Mouse (Mus musculus): ENCODE measurements around the gene Gm38431. TPM values are rescaled to one million over a fixed set of nuclear protein-coding genes. Genes with fewer than 3 reads are reported as not detected.

The Gm38431 gene
- polyA plus RNA-seq, 2 experiments, result 0.91 to 2.4 TPM

- Histone ChIP-seq H3K4me1 (replicated peaks; ENCODE audit: control insufficient read depth in 2 of 2, insufficient read depth in 2 of 2, low read length in 1 of 2) (peaks cover 19 to 26% of the 10 kb centered on the region in 2 experiments), H3K9ac (replicated peaks) (no peak overlapping the region), H3K4me3 (ENCODE audit: insufficient read depth in 1 of 2, low read depth in 2 of 2, low read length in 2 of 2) (no peak overlapping the region), H3K27me3 (ENCODE audit: control insufficient read depth, insufficient read depth, low read length) (no peaks in the 10 kb centered on the region), H3K36me3 (replicated peaks; ENCODE audit: control insufficient read depth, insufficient read depth, low read depth) (no peaks in the 10 kb centered on the region), H3K4me2 (ENCODE audit: low read depth) (no peak overlapping the region), H3K27ac (no peak overlapping the region), H3K9me3 (ENCODE audit: control insufficient read depth, low read length) (no peaks in the 10 kb centered on the region)
- 62% methylated on average over 23 of the region's 23 CpGs for WGBS (ENCODE audit: insufficient replicate concordance)
- DNase-seq (ENCODE audit: low read depth in 3 of 3, low spot score in 3 of 3) (no peak), ATAC-seq (ENCODE audit: insufficient read depth) (no peak)
- TF ChIP-seq CTCF (IDR thresholded peaks at IDR 0.05; ENCODE audit: low read depth) (no peak), EP300 (IDR thresholded peaks at IDR 0.05; ENCODE audit: low read depth) (no peak)
Observed at GRCm38 (mm10) chr9:21107607-21108237, 15.9 kb upstream of the Gm38431 start.

- peak; percentile 86 for ATAC-seq (ENCODE audit: insufficient read depth)
Observed at GRCm38 (mm10) chr9:21105760-21106564, 14.2 kb upstream of the Gm38431 start.

GRCm38 (mm10) chr9:21104814-21105213 lies 13.0 kb upstream of the Gm38431 start:
- H3K9ac ChIP-seq (replicated peaks), result no peak overlapping the region
- no peak overlapping the region; the same call in 1 of the 2 replicates for H3K27ac ChIP-seq
- no peak overlapping the region for H3K4me3 ChIP-seq (ENCODE audit: insufficient read depth in 1 of 2, low read depth in 2 of 2, low read length in 2 of 2)
- no peak overlapping the region for H3K4me2 ChIP-seq (ENCODE audit: low read depth)
- H3K36me3 ChIP-seq (replicated peaks; ENCODE audit: control insufficient read depth, insufficient read depth, low read depth), result no peaks in the 10 kb centered on the region
- TF ChIP-seq CTCF (IDR thresholded peaks at IDR 0.05; ENCODE audit: low read depth) (no peak), EP300 (IDR thresholded peaks at IDR 0.05; ENCODE audit: low read depth) (no peak)
- H3K4me1 ChIP-seq (replicated peaks; ENCODE audit: control insufficient read depth in 2 of 2, insufficient read depth in 2 of 2, low read length in 1 of 2), result peaks cover 19 to 32% of the 10 kb centered on the region in 2 experiments
- DNase-seq (ENCODE audit: low read depth in 3 of 3, low spot score in 3 of 3), result no peak
- 90% methylated on average over 6 of the region's 6 CpGs for WGBS (ENCODE audit: insufficient replicate concordance)
- no peaks in the 10 kb centered on the region for H3K27me3 ChIP-seq (ENCODE audit: control insufficient read depth, insufficient read depth, low read length)
- H3K9me3 ChIP-seq (ENCODE audit: control insufficient read depth, low read length), result no peaks in the 10 kb centered on the region
- no peak for ATAC-seq (ENCODE audit: insufficient read depth)

More at GRCm38 (mm10) chr9:21105760-21106564, 14.2 kb upstream of the Gm38431 start:
- Histone ChIP-seq H3K27ac (peak overlapping the region; percentile 87), H3K9ac (replicated peaks) (peak overlapping the region; percentile 48), H3K9me3 (ENCODE audit: control insufficient read depth, low read length) (no peaks in the 10 kb centered on the region), H3K4me2 (ENCODE audit: low read depth) (peak overlapping the region; percentile 35), H3K27me3 (ENCODE audit: control insufficient read depth, insufficient read depth, low read length) (no peaks in the 10 kb centered on the region), H3K4me1 (replicated peaks; ENCODE audit: control insufficient read depth in 2 of 2, insufficient read depth in 2 of 2, low read length in 1 of 2) (peaks cover 19 to 26% of the 10 kb centered on the region in 2 experiments), H3K36me3 (replicated peaks; ENCODE audit: control insufficient read depth, insufficient read depth, low read depth) (no peaks in the 10 kb centered on the region), H3K4me3 (ENCODE audit: insufficient read depth in 1 of 2, low read depth in 2 of 2, low read length in 2 of 2) (no peak overlapping the region)
- DNase-seq (ENCODE audit: low read depth in 3 of 3, low spot score in 3 of 3), result peak; percentile 46 to 47 (median 47)
- WGBS (ENCODE audit: insufficient replicate concordance), result 20% methylated on average over 5 of the region's 5 CpGs
- TF ChIP-seq EP300 (IDR thresholded peaks at IDR 0.05; ENCODE audit: low read depth), result peak; percentile 69
- TF ChIP-seq CTCF (IDR thresholded peaks at IDR 0.05; ENCODE audit: low read depth), result no peak

GRCm38 (mm10) chr9:21102076-21102475 lies 10.3 kb upstream of the Gm38431 start:
- Histone ChIP-seq H3K36me3 (replicated peaks; ENCODE audit: control insufficient read depth, insufficient read depth, low read depth) (no peaks in the 10 kb centered on the region), H3K27me3 (ENCODE audit: control insufficient read depth, insufficient read depth, low read length) (no peaks in the 10 kb centered on the region), H3K27ac (no peak overlapping the region), H3K4me1 (replicated peaks; ENCODE audit: control insufficient read depth in 2 of 2, insufficient read depth in 2 of 2, low read length in 1 of 2) (peaks cover 23 to 37% of the 10 kb centered on the region in 2 experiments), H3K9me3 (ENCODE audit: control insufficient read depth, low read length) (no peaks in the 10 kb centered on the region), H3K9ac (replicated peaks) (no peak overlapping the region), H3K4me3 (ENCODE audit: insufficient read depth in 1 of 2, low read depth in 2 of 2, low read length in 2 of 2) (no peak overlapping the region), H3K4me2 (ENCODE audit: low read depth) (no peak overlapping the region)
- TF ChIP-seq CTCF (IDR thresholded peaks at IDR 0.05; ENCODE audit: low read depth) (no peak), EP300 (IDR thresholded peaks at IDR 0.05; ENCODE audit: low read depth) (no peak)
- no peak for ATAC-seq (ENCODE audit: insufficient read depth)
- no peak for DNase-seq (ENCODE audit: low read depth in 3 of 3, low spot score in 3 of 3)
- 75% methylated on average over 2 of the region's 2 CpGs for WGBS (ENCODE audit: insufficient replicate concordance)
